Mouse (Mus musculus): ENCODE data around the gene Gnai2. TPM values are rescaled to one million over a fixed set of nuclear protein-coding genes. Genes with fewer than 3 reads are reported as not detected.

Gnai2 gene
- polyA plus RNA-seq, 1 experiment from 2014 or later = 299 TPM

DNA sequence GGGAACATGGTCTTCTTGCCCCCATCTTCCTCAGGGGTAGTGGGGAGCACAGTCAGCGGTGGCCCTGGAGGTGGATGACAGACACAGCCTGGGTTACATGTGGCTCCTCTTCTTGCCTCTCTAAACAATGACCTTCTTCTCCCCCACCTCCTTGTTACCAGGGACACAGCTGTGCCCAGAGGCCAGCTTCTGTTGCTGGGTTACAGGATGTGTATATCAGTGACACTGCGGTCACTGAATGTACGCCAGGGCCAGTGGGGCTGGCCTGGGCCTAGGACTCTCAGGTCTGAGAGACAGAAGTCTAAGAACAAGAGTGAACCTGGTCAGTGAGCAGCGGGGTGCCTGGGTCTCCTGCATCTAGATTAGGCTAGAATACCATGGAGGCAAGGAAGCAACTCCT lies 20.1 kb downstream of the Gnai2 start:
- H3K4me2 ChIP-seq = no peak overlapping the region
- WGBS = 55% methylated on average over 4 of the region's 4 CpGs
- no peak overlapping the region for H3K9ac ChIP-seq
- H3K27me3 ChIP-seq (replicated peaks) = no peaks in the 10 kb centered on the region
- H3K4me3 ChIP-seq = no peak overlapping the region
- H3K27ac ChIP-seq = peak overlapping the region; percentile 63; the same call in 1 of the 2 replicates
- ATAC-seq (replicated peaks) = no peak
- H3K4me1 ChIP-seq = peaks cover 32% of the 10 kb centered on the region
- H3K9me3 ChIP-seq = no peaks in the 10 kb centered on the region
- peaks cover 35% of the 10 kb centered on the region for H3K36me3 ChIP-seq (replicated peaks)

- Histone ChIP-seq H3K9me3 (no peaks in the 10 kb centered on the region), H3K9ac (no peak overlapping the region), H3K27ac (peak overlapping the region; percentile 97), H3K36me3 (replicated peaks) (peaks cover 22% of the 10 kb centered on the region), H3K4me2 (peak overlapping the region; percentile 64), H3K4me1 (peaks cover 22% of the 10 kb centered on the region), H3K27me3 (replicated peaks) (no peaks in the 10 kb centered on the region), H3K4me3 (peak overlapping the region; percentile 35)
- peak; percentile 49; the same call in 1 of the 2 replicates for ATAC-seq (replicated peaks)
- WGBS = 13% methylated on average over 12 of the region's 12 CpGs
These were observed 22.1 kb downstream of the Gnai2 start for GRCm38 (mm10) chr9:107612945-107613569.

GRCm38 (mm10) chr9:107612191-107612944 lies 22.8 kb downstream of the Gnai2 start:
- H3K36me3 ChIP-seq (replicated peaks) = peaks cover 18% of the 10 kb centered on the region
- 3% methylated on average over 47 of the region's 48 CpGs for WGBS
- H3K27me3 ChIP-seq (replicated peaks) = no peaks in the 10 kb centered on the region
- peak overlapping the region; percentile 64 for H3K4me2 ChIP-seq
- H3K27ac ChIP-seq = peak overlapping the region; percentile 97
- peak; percentile 94 for ATAC-seq (replicated peaks)
- peak overlapping the region; percentile 58 for H3K9ac ChIP-seq
- no peaks in the 10 kb centered on the region for H3K9me3 ChIP-seq
- peak overlapping the region; percentile 35 for H3K4me3 ChIP-seq
- H3K4me1 ChIP-seq = peaks cover 22% of the 10 kb centered on the region

GRCm38 (mm10) chr9:107611456-107612190 lies 23.5 kb downstream of the Gnai2 start:
- Histone ChIP-seq H3K27ac (peak overlapping the region; percentile 97), H3K36me3 (replicated peaks) (peaks cover 18% of the 10 kb centered on the region), H3K4me3 (peak overlapping the region; percentile 35; the same call in 1 of the 2 replicates), H3K4me1 (peaks cover 22% of the 10 kb centered on the region), H3K9me3 (no peaks in the 10 kb centered on the region), H3K9ac (peak overlapping the region; percentile 58), H3K27me3 (replicated peaks) (no peaks in the 10 kb centered on the region), H3K4me2 (peak overlapping the region; percentile 64)
- WGBS = 64% methylated on average over 6 of the region's 6 CpGs
- ATAC-seq (replicated peaks) = no peak

- no peak for ATAC-seq (replicated peaks)
- Histone ChIP-seq H3K4me3 (no peak overlapping the region), H3K9ac (no peak overlapping the region), H3K4me2 (no peak overlapping the region), H3K9me3 (no peaks in the 10 kb centered on the region), H3K4me1 (peaks cover 20% of the 10 kb centered on the region), H3K27ac (no peak overlapping the region), H3K27me3 (replicated peaks) (no peaks in the 10 kb centered on the region), H3K36me3 (replicated peaks) (0 out of 2 replicates have a peak, but pooled peaks cover 6% of the 10 kb centered on the region)
- WGBS = 69% methylated on average over 4 of the region's 4 CpGs
These were observed 25.7 kb downstream of the Gnai2 start for GRCm38 (mm10) chr9:107609433-107609830.

GRCm38 (mm10) chr9:107608741-107609432 lies 26.3 kb downstream of the Gnai2 start, which contains the start of gene Sema3b:
TSS of gene Sema3b (minus strand) at chr9:107609229.
- no peaks in the 10 kb centered on the region for H3K9me3 ChIP-seq
- no peak within 1 kb of the TSS for H3K27ac ChIP-seq
- H3K4me3 ChIP-seq = no peak within 1 kb of the TSS
- no peak within 1 kb of the TSS for H3K4me2 ChIP-seq
- 0 out of 2 replicates have a peak, but pooled peaks cover 2% of the 10 kb centered on the region for H3K36me3 ChIP-seq (replicated peaks)
- no peaks in the 10 kb centered on the region for H3K27me3 ChIP-seq (replicated peaks)
- H3K9ac ChIP-seq = no peak within 1 kb of the TSS
- WGBS = 41% methylated on average over 12 of the region's 12 CpGs
- peaks cover 20% of the 10 kb centered on the region for H3K4me1 ChIP-seq
- ATAC-seq (replicated peaks) = no peak

GRCm38 (mm10) chr9:107607653-107608245 lies 27.4 kb downstream of the Gnai2 start:
- H3K9me3 ChIP-seq = no peaks in the 10 kb centered on the region
- ATAC-seq (replicated peaks) = no peak
- no peak overlapping the region for H3K27ac ChIP-seq
- H3K27me3 ChIP-seq (replicated peaks) = no peaks in the 10 kb centered on the region
- no peak overlapping the region for H3K9ac ChIP-seq
- no peak overlapping the region for H3K4me2 ChIP-seq
- H3K4me1 ChIP-seq = peaks cover 15% of the 10 kb centered on the region
- H3K36me3 ChIP-seq (replicated peaks) = no peaks in the 10 kb centered on the region
- no peak overlapping the region for H3K4me3 ChIP-seq
- WGBS = 61% methylated on average over 9 of the region's 9 CpGs

DNA sequence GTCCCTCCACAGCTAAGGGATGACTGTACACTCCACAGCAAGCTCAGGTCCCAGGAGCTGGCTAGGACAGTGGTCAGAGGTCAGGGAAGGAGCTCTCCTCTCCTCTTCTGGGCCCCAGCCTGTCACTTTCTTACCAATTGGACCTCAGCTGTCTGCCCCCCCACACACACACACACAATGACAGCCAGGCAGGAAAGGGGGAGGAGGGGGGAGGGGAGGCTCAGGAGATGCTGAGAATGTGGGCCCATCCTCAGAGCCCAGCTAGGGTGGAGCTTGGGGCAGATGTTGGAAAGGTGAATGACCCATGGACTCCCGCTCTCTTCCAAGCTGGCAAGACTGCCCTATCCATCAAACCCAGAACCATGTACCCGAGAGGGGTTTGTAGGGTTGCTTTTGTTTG lies 28.1 kb downstream of the Gnai2 start:
- Histone ChIP-seq H3K9me3 (no peaks in the 10 kb centered on the region), H3K4me3 (no peak overlapping the region), H3K27ac (no peak overlapping the region), H3K36me3 (replicated peaks) (no peaks in the 10 kb centered on the region), H3K9ac (no peak overlapping the region), H3K4me2 (no peak overlapping the region), H3K27me3 (replicated peaks) (no peaks in the 10 kb centered on the region), H3K4me1 (peaks cover 18% of the 10 kb centered on the region)
- WGBS = 82% methylated on average over 2 of the region's 2 CpGs
- no peak for ATAC-seq (replicated peaks)

- Histone ChIP-seq H3K9me3 (no peaks in the 10 kb centered on the region), H3K9ac (no peak overlapping the region), H3K27me3 (replicated peaks) (no peaks in the 10 kb centered on the region), H3K4me3 (no peak overlapping the region), H3K4me1 (peaks cover 16% of the 10 kb centered on the region), H3K4me2 (no peak overlapping the region), H3K36me3 (replicated peaks) (no peaks in the 10 kb centered on the region), H3K27ac (no peak overlapping the region)
- no peak for ATAC-seq (replicated peaks)
- 24% methylated on average over 9 of the region's 9 CpGs for WGBS
These were observed 28.6 kb downstream of the Gnai2 start for GRCm38 (mm10) chr9:107606591-107606990.

GRCm38 (mm10) chr9:107605041-107605661 lies 30.0 kb downstream of the Gnai2 start:
- no peaks in the 10 kb centered on the region for H3K9me3 ChIP-seq
- peaks cover 14% of the 10 kb centered on the region for H3K4me1 ChIP-seq
- ATAC-seq (replicated peaks) = no peak
- no peak overlapping the region for H3K4me2 ChIP-seq
- WGBS = 45% methylated on average over 23 of the region's 23 CpGs
- H3K4me3 ChIP-seq = no peak overlapping the region
- no peak overlapping the region for H3K27ac ChIP-seq
- no peak overlapping the region for H3K9ac ChIP-seq
- H3K36me3 ChIP-seq (replicated peaks) = no peaks in the 10 kb centered on the region
- H3K27me3 ChIP-seq (replicated peaks) = no peaks in the 10 kb centered on the region

- no peak for ATAC-seq (replicated peaks)
- 81% methylated on average over 6 of the region's 6 CpGs for whole genome bisulfite sequencing
- H3K4me2 ChIP-seq = no peak overlapping the region
- H3K4me1 ChIP-seq = peaks cover 14% of the 10 kb centered on the region
- no peak overlapping the region for H3K9ac ChIP-seq
- H3K27me3 ChIP-seq (replicated peaks) = no peaks in the 10 kb centered on the region
- H3K27ac ChIP-seq = no peak overlapping the region
- no peaks in the 10 kb centered on the region for H3K9me3 ChIP-seq
- no peak overlapping the region for H3K4me3 ChIP-seq
- no peaks in the 10 kb centered on the region for H3K36me3 ChIP-seq (replicated peaks)
These were observed 31.9 kb downstream of the Gnai2 start for GRCm38 (mm10) chr9:107603251-107603650.

Measured in midbrain, embryonic 15.5 days (tissue).